Mouse (Mus musculus) liver, embryonic 14.5 days (tissue): ENCODE results near the gene Mthfd1.

Experiments used
- CTCF ChIP-seq: IDR thresholded peaks from 2 replicates; pipeline ENCODE4 v1.5.1; 2016; ENCODE audit warnings: antibody characterized with exemption, low read depth, control low read depth
- EP300 ChIP-seq: IDR thresholded peaks from 2 replicates; pipeline ENCODE4 v1.6.1; 2016; ENCODE audit warnings: antibody characterized with exemption, low read depth

DNA sequence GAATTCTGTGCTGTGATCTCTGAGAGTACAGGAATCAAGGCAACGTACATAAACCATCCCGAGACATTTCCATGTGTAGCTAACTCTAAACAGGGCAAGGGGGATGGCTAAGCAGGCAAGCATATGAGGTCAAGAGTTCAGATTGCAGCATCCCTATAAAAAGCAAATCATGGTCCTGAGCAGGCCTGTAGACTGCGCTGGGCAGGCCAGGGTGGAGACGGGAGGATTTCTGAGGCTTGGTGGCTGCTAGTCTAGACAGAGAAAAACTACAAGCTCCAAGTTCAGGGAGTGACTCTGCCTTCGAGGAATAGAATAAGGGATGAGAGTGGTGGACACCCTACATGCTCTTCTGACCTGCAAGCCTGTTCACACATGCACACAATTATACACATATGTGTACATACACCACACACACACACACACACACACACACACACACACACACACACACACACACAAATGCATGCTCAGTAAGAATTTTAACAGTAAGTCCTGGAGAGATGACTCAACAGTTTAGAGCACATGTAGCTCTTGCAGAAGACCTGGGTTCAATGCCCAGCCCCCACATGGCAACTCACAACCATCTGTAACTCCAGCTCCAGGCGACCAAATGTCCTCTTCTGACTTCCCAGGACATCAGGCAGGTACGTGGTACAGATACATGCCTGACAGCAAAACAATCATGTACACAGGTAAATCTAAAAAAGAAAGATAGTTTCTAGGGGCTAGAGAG is 15.1 kb upstream of the Mthfd1 start:
- no peak for TF ChIP-seq CTCF
- no peak for TF ChIP-seq EP300
